Mouse (Mus musculus) MEL-GATA-1-ER (cell line): ENCODE measurements at regions not wholly inside any gene's neighbourhood (a gene's known extent, or its start where the extent isn't known, plus 50 kb on each side); places are given as distances from the start of the nearest gene placed in this dataset.

Experiments
- DNase-seq: peaks from one replicate; pipeline ENCODE4 v3.0.0-alpha.2; 2012; ENCODE audit warnings: low read depth; ENCODE audit errors: extremely low read depth

GRCm38 (mm10) chr19:36178828-36179251 is 58.9 kb upstream of the Ankrd1 start:
- DNase-seq: no peak

DNA sequence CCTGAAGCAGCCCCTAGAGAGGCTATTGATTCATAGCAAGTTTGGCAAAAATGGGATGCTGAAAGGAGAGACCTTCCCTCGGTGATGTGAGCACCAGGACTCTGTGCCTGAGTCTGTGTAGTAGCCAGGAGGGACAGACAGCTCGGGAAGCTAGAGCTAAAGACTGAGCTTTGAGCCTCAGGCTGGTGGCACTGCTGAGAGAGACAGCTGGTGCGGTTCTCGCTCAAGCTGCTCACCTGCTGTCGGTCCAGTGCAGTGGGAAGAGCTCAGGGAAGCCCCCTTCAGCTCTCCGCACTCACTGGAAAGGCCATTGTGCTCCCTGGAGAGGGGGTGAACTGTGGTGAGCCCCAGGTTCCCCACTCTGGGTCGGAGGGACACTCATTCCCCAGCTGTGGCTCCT is 60.4 kb upstream of the Ankrd1 start:
- no peak for DNase-seq

GRCm38 (mm10) chr19:36181535-36181934 is 61.6 kb upstream of the Ankrd1 start:
- no peak for DNase-seq

DNA sequence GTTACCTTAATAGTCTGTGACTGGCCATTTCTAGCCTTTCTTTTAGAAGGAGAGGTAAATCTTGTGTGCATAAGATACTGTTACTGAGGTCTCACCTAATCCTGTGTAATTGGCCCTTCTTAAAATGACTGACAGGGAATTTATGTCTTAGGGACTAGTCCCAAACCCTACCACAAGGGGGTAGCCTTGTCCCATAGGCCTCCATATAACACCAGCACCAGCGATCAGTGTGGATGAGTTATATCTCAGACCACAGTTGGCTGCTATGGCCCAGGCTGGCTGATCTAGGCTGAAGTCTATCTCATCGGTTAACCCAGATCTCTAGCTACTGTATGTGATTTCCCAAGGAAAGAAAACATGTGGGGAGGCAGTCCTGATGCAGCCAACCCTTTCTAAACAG is 63.2 kb upstream of the Ankrd1 start:
- DNase-seq: peak; percentile 37

- DNase-seq: no peak
Measured at GRCm38 (mm10) chr19:36189662-36190061, 69.8 kb upstream of the Ankrd1 start.

- no peak for DNase-seq
Measured at GRCm38 (mm10) chr19:36191641-36192040, 71.7 kb upstream of the Ankrd1 start.

- DNase-seq: no peak
Measured at GRCm38 (mm10) chr19:36204269-36204668, 84.4 kb upstream of the Ankrd1 start.

GRCm38 (mm10) chr19:36204965-36205718 is 85.2 kb upstream of the Ankrd1 start:
- no peak for DNase-seq

- DNase-seq: no peak
Measured at GRCm38 (mm10) chr19:36207735-36208288, 87.9 kb upstream of the Ankrd1 start.

- DNase-seq: no peak
Measured at GRCm38 (mm10) chr19:36208419-36208818, 88.5 kb upstream of the Ankrd1 start.

DNA sequence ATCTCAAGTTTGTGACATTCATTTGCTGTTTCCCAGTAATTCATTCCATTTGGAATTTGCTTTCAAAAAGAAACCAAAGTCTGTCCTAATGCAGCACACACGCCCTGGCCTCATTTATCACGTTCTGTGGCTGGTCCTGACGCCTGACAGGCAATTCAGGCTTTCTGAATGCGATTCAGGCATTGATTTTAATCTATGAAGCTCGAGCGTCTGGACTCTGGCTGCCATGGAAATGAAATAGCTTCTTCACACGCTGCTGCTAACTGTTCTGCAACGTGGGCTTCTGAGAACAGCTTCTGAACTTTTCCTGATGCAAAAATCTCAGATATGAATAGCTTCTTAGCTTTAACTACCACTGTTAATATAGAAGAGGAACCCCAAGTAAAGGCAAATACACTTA is 93.6 kb upstream of the Ankrd1 start:
- DNase-seq: no peak

GRCm38 (mm10) chr19:36214188-36214968 is 94.5 kb upstream of the Ankrd1 start:
- DNase-seq: no peak

DNA sequence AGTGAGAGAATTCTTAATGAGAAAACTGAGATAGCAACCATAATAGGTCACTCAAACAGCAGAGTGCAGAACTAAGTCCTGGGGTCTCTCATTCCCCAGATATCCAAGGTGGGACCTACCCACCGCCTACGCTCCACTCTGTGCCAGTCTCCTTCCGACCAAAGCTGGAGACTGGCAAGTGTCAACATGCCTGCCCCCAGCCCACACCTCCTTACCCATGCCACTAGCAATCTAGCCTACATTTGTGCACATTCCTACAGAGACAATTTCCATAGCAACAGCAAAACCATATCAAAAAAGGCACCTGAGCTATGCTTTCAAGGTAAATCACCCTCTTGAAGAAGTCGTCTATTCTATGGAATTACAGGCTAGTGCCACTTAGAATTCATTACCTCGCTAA is 97.3 kb upstream of the Ankrd1 start:
- DNase-seq: no peak

GRCm38 (mm10) chr19:36217605-36218004 is 97.7 kb upstream of the Ankrd1 start:
- no peak for DNase-seq

- no peak for DNase-seq
Measured at GRCm38 (mm10) chr19:36218921-36219320, 99.0 kb upstream of the Ankrd1 start.

DNA sequence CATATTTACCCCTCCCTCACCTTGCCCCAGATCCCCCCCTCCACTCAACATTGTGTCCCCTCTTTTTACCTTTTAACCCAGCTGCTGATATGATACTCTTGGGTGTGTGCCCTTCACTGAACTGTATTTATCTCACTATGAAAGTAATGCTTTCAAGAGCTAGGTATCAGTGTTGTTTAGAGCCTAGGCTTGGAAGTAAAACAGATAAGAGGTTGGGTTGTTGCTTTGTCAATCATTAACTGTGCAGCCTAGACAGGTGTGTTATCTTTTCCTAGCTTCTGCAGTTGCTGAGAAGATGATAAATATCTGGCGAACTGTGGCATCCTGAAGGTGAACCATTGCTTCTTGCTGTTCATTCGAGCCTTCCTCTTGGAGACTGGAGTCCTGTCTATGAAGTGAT is 101.2 kb upstream of the Ankrd1 start:
- no peak for DNase-seq

GRCm38 (mm10) chr19:36221596-36221995 is 101.7 kb upstream of the Ankrd1 start:
- DNase-seq: no peak

- no peak for DNase-seq
Measured at GRCm38 (mm10) chr19:36222198-36222597, 102.3 kb upstream of the Ankrd1 start.

DNA sequence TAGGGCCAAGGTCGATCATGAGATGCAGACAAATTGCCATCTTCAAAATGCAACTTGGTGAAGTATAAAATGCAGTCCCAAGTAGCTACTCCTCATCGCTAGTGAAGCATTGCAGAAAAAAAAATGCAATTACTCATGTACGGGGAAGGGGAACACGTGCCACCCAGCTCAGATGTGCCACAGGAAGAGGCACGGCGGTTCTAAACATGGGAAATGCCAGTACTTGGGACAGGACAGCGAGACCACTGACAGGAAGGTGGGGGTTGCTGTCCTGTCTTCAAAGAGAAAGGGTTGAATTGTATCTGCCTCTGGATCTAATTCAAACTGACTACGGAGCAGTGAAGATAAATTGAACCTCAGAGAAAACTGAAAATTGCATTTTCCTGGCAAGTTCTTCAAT is 104.6 kb upstream of the Ankrd1 start:
- no peak for DNase-seq

- no peak for DNase-seq
Measured at GRCm38 (mm10) chr19:36225612-36226011, 105.7 kb upstream of the Ankrd1 start.

GRCm38 (mm10) chr19:36227418-36228160 is 107.7 kb upstream of the Ankrd1 start:
- no peak for DNase-seq

DNA sequence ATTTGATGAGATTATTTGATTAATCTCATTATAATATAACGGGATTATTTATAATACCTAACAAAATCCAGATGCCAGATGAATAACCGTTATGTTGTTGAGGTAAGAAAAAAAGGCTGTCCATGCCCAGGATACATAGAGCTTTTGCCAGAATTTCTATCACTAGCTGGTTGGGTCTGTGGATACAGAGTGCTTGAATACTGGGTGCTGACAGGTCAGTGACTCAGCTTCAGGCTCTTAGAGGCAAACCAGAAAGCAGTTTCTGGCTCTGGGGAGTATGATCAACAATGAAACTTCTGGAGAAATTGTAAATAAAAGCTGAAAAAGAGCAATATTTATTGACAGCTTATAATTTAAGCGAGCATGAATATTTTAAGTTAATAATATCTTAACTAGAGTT is 109.4 kb upstream of the Ankrd1 start:
- DNase-seq: no peak
